Mouse (Mus musculus): ENCODE data around the gene Apoa2. TPM values are rescaled to one million over a fixed set of nuclear protein-coding genes. Genes with fewer than 3 reads are reported as not detected.

Gene Apoa2
- polyA plus RNA-seq, 1 experiment = not detected

- Histone ChIP-seq H3K36me3 (ENCODE audit: control insufficient read depth, insufficient read depth) (no peaks in the 10 kb centered on the region), H3K27me3 (ENCODE audit: control insufficient read depth, insufficient read depth, insufficient read length) (no peaks in the 10 kb centered on the region), H3K4me3 (no peak overlapping the region), H3K4me2 (ENCODE audit: low read depth) (no peak overlapping the region), H3K79me2 (ENCODE audit: control insufficient read depth, insufficient read depth) (no peaks in the 10 kb centered on the region), H3ac (ENCODE audit: control insufficient read depth, insufficient read length) (no peak overlapping the region)
- TF ChIP-seq MAX (IDR thresholded peaks at IDR 0.05; ENCODE audit: low read depth) (no peak), TCF3 (IDR thresholded peaks at IDR 0.05; ENCODE audit: insufficient read length, low read depth) (no peak), MYOD1 (IDR thresholded peaks at IDR 0.05; ENCODE audit: control insufficient read depth in 1 of 3, insufficient read length in 2 of 3, low read depth in 2 of 3) (peak in 1 of 3 experiments; percentile 35), MYOG (IDR thresholded peaks at IDR 0.05; ENCODE audit: control insufficient read depth in 1 of 3, insufficient read depth in 1 of 3, insufficient read length in 2 of 3, low read depth in 2 of 3) (peak in 2 of 3 experiments; percentile 10 to 32), TCF12 (IDR thresholded peaks at IDR 0.05; ENCODE audit: insufficient read depth, poor library complexity, severe bottlenecking) (no peak)
Measured at GRCm38 (mm10) chr1:171256095-171256818, 31.4 kb downstream of the Apoa2 start.

DNA sequence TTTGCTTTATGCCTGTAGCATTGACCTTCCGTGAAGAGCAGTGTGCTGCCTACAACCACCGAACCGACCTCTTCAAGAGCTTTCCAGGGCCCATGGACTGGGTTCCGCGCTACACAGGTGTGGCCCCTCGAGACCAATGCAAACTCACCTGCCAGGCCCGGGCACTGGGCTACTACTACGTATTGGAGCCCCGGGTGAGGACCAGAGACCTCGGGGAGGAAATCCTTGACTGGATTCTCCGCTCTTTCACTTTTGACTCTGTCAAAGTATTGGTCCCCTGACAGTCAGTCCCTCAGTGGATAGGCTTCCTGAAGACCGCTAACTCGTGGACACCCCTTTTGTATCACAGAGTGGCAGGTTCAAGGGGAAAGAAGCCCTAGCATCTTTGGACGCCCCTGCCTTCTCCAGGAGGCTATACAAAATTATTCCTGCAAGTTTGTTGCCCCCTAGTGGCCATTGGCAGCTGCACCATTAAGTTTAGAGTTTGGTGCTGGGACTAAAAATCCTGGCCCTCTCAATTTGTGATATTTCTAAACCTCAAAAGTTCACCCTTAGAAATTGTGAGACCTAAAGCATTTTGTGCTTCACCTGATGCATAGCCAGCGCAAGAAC, 32.2 kb downstream of the Apoa2 start:
- H3K4me3 ChIP-seq = no peak overlapping the region
- H3K36me3 ChIP-seq (ENCODE audit: control insufficient read depth, insufficient read depth) = no peaks in the 10 kb centered on the region
- TF ChIP-seq CEBPB (IDR thresholded peaks at IDR 0.05; ENCODE audit: insufficient read depth, poor library complexity, severe bottlenecking) = no peak
- no peak for TF ChIP-seq MYOG (IDR thresholded peaks at IDR 0.05; ENCODE audit: control insufficient read depth in 1 of 3, insufficient read depth in 1 of 3, insufficient read length in 2 of 3, low read depth in 2 of 3)
- no peak for TF ChIP-seq SRF (IDR thresholded peaks at IDR 0.05; ENCODE audit: control insufficient read depth, insufficient read length, low read depth)
- no peak for TF ChIP-seq USF1 (IDR thresholded peaks at IDR 0.05; ENCODE audit: low read depth)
- TF ChIP-seq MAX (IDR thresholded peaks at IDR 0.05; ENCODE audit: low read depth) = no peak
- TF ChIP-seq TCF12 (IDR thresholded peaks at IDR 0.05; ENCODE audit: insufficient read depth, poor library complexity, severe bottlenecking) = no peak
- TF ChIP-seq MYOD1 (IDR thresholded peaks at IDR 0.05; ENCODE audit: control insufficient read depth in 1 of 3, insufficient read length in 2 of 3, low read depth in 2 of 3) = no peak
- no peak for TF ChIP-seq TCF3 (IDR thresholded peaks at IDR 0.05; ENCODE audit: insufficient read length, low read depth)
- TF ChIP-seq POLR2A (IDR thresholded peaks at IDR 0.05; ENCODE audit: insufficient read length, low read depth) = no peak
- no peak for TF ChIP-seq POLR2AphosphoS2 (IDR thresholded peaks at IDR 0.05; ENCODE audit: insufficient read length, low read depth)
- TF ChIP-seq E2F4 (IDR thresholded peaks at IDR 0.05; ENCODE audit: insufficient read depth) = no peak

DNA sequence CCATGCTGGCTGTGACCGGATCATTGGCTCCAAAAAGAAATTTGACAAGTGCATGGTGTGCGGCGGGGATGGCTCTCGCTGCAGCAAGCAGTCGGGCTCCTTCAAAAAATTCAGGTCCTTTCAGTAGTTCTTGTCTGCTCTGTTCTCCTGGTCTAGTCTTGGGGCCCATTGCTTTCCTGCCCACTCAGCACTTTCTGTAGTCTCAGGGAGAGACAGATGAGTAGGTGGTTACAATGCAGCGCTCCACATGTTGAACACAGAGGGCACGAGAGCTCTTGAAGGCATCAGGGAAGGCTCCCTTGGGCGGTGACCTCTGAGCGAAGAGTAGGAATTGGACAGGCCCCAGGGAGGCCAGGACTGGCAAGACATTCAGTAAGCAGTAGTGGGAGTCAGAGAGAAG, 32.9 kb downstream of the Apoa2 start:
- H3K4me3 ChIP-seq = no peak overlapping the region
- no peaks in the 10 kb centered on the region for H3K27me3 ChIP-seq (ENCODE audit: control insufficient read depth, insufficient read depth, insufficient read length)
- TF ChIP-seq TCF12 (IDR thresholded peaks at IDR 0.05; ENCODE audit: insufficient read depth, poor library complexity, severe bottlenecking) (no peak), SRF (IDR thresholded peaks at IDR 0.05; ENCODE audit: control insufficient read depth, insufficient read length, low read depth) (no peak), POLR2AphosphoS2 (IDR thresholded peaks at IDR 0.05; ENCODE audit: insufficient read length, low read depth) (no peak), MYOG (IDR thresholded peaks at IDR 0.05; ENCODE audit: control insufficient read depth in 1 of 3, insufficient read depth in 1 of 3, insufficient read length in 2 of 3, low read depth in 2 of 3) (no peak), MYOD1 (IDR thresholded peaks at IDR 0.05; ENCODE audit: control insufficient read depth in 1 of 3, insufficient read length in 2 of 3, low read depth in 2 of 3) (no peak), TCF3 (IDR thresholded peaks at IDR 0.05; ENCODE audit: insufficient read length, low read depth) (no peak), USF1 (IDR thresholded peaks at IDR 0.05; ENCODE audit: low read depth) (no peak), MAX (IDR thresholded peaks at IDR 0.05; ENCODE audit: low read depth) (no peak), CEBPB (IDR thresholded peaks at IDR 0.05; ENCODE audit: insufficient read depth, poor library complexity, severe bottlenecking) (no peak)
- no peaks in the 10 kb centered on the region for H3K79me2 ChIP-seq (ENCODE audit: control insufficient read depth, insufficient read depth)
- H3K36me3 ChIP-seq (ENCODE audit: control insufficient read depth, insufficient read depth) = no peaks in the 10 kb centered on the region
- no peak overlapping the region for H3K4me2 ChIP-seq (ENCODE audit: low read depth)
- H3ac ChIP-seq (ENCODE audit: control insufficient read depth, insufficient read length) = no peak overlapping the region

More for the DNA sequence above, 32.2 kb downstream of the Apoa2 start:
- Histone ChIP-seq H3K27me3 (ENCODE audit: control insufficient read depth, insufficient read depth, insufficient read length) (no peaks in the 10 kb centered on the region), H3K79me2 (ENCODE audit: control insufficient read depth, insufficient read depth) (no peaks in the 10 kb centered on the region), H3ac (ENCODE audit: control insufficient read depth, insufficient read length) (no peak overlapping the region), H3K4me2 (ENCODE audit: low read depth) (no peak overlapping the region)

GRCm38 (mm10) chr1:171258921-171259320, 34.1 kb downstream of the Apoa2 start:
- H3K79me2 ChIP-seq (ENCODE audit: control insufficient read depth, insufficient read depth) = no peaks in the 10 kb centered on the region
- no peak overlapping the region for H3K4me2 ChIP-seq (ENCODE audit: low read depth)
- no peak overlapping the region for H3ac ChIP-seq (ENCODE audit: control insufficient read depth, insufficient read length)
- TF ChIP-seq SRF (IDR thresholded peaks at IDR 0.05; ENCODE audit: control insufficient read depth, insufficient read length, low read depth) (no peak), TCF12 (IDR thresholded peaks at IDR 0.05; ENCODE audit: insufficient read depth, poor library complexity, severe bottlenecking) (no peak), REST (IDR thresholded peaks at IDR 0.05; ENCODE audit: insufficient read depth, insufficient read length) (no peak)
- no peaks in the 10 kb centered on the region for H3K27me3 ChIP-seq (ENCODE audit: control insufficient read depth, insufficient read depth, insufficient read length)
- H3K4me3 ChIP-seq = no peak overlapping the region
- H3K36me3 ChIP-seq (ENCODE audit: control insufficient read depth, insufficient read depth) = no peaks in the 10 kb centered on the region

GRCm38 (mm10) chr1:171260316-171260715, 35.5 kb downstream of the Apoa2 start:
- no peak overlapping the region for H3ac ChIP-seq (ENCODE audit: control insufficient read depth, insufficient read length)
- H3K4me2 ChIP-seq (ENCODE audit: low read depth) = no peak overlapping the region
- H3K27me3 ChIP-seq (ENCODE audit: control insufficient read depth, insufficient read depth, insufficient read length) = no peaks in the 10 kb centered on the region
- TF ChIP-seq USF1 (IDR thresholded peaks at IDR 0.05; ENCODE audit: low read depth) = no peak
- TF ChIP-seq REST (IDR thresholded peaks at IDR 0.05; ENCODE audit: insufficient read depth, insufficient read length) = no peak
- TF ChIP-seq MAX (IDR thresholded peaks at IDR 0.05; ENCODE audit: low read depth) = no peak
- no peak for TF ChIP-seq MYOG (IDR thresholded peaks at IDR 0.05; ENCODE audit: control insufficient read depth in 1 of 3, insufficient read depth in 1 of 3, insufficient read length in 2 of 3, low read depth in 2 of 3)
- no peak for TF ChIP-seq TCF3 (IDR thresholded peaks at IDR 0.05; ENCODE audit: insufficient read length, low read depth)
- TF ChIP-seq MYOD1 (IDR thresholded peaks at IDR 0.05; ENCODE audit: control insufficient read depth in 1 of 3, insufficient read length in 2 of 3, low read depth in 2 of 3) = no peak
- no peak for TF ChIP-seq TCF12 (IDR thresholded peaks at IDR 0.05; ENCODE audit: insufficient read depth, poor library complexity, severe bottlenecking)
- no peak for TF ChIP-seq SRF (IDR thresholded peaks at IDR 0.05; ENCODE audit: control insufficient read depth, insufficient read length, low read depth)
- no peak for TF ChIP-seq POLR2AphosphoS2 (IDR thresholded peaks at IDR 0.05; ENCODE audit: insufficient read length, low read depth)
- TF ChIP-seq CEBPB (IDR thresholded peaks at IDR 0.05; ENCODE audit: insufficient read depth, poor library complexity, severe bottlenecking) = no peak
- H3K4me3 ChIP-seq = no peak overlapping the region
- H3K36me3 ChIP-seq (ENCODE audit: control insufficient read depth, insufficient read depth) = no peaks in the 10 kb centered on the region
- H3K79me2 ChIP-seq (ENCODE audit: control insufficient read depth, insufficient read depth) = no peaks in the 10 kb centered on the region

All from myocyte (in vitro differentiated cells).